In the genomic region with DNA sequence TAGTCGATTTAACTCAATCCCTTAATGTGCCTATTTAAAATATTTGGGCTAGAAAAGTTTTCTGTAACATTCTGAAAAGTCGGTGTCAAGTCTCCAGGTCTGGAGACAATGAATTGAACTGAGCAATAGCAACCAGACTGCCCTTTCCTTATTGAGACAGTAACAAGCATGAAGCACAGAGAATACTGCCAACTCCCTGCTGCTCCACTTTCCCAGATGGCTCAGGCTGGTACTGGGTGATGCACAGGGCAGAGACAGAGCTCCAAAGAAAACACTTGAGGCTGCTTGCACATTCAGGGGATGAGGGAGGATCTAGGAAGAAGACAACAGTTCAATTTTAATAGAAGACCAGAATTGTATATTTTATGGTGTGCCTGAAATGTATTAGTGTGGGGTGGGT, we compare ENCODE assay signal across 14 mouse cellular contexts.
A peak's percentile ranks its signal among the peaks of the same experiment; 100 is the strongest.
DNase-seq lines count a peak whose midpoint lies in the region; ATAC-seq lines count a peak whose summit lies in the region.
"Had no signal": no experiment of that assay in that cellular context is flagged by ENCODE, and none has a peak within 500 bp of the region (broad histone marks: within the 10 kb centered on the region; RNA-seq: fewer than 3 reads in every experiment).

No protein-coding gene starts in this region.

- no peak overlapping the region for H3K27ac ChIP-seq in midbrain, embryonic 11.5 days (ENCODE audit: low read depth, low read length)
- H3K27ac ChIP-seq in midbrain, embryonic 10.5 days (replicated peaks), result no peak overlapping the region
- H3K27ac ChIP-seq in hindbrain, embryonic 11.5 days (ENCODE audit: low read depth, low read length), result no peak overlapping the region
- no peak overlapping the region for H3K27ac ChIP-seq in neural tube, embryonic 13.5 days (replicated peaks)
- H3K27ac ChIP-seq: liver, embryonic 15.5 days had no signal

- H3K36me3 ChIP-seq in midbrain, embryonic 11.5 days (ENCODE audit: control insufficient read depth, insufficient read depth, low read length), result no peaks in the 10 kb centered on the region
- no peaks in the 10 kb centered on the region for H3K36me3 ChIP-seq in midbrain, embryonic 10.5 days
- no peaks in the 10 kb centered on the region for H3K36me3 ChIP-seq in hindbrain, embryonic 11.5 days (ENCODE audit: control insufficient read depth, insufficient read depth, low read length)
- no peaks in the 10 kb centered on the region for H3K36me3 ChIP-seq in neural tube, embryonic 13.5 days
- H3K36me3 ChIP-seq: liver, embryonic 15.5 days had no signal

- ATAC-seq in midbrain, embryonic 11.5 days (ENCODE audit: low FRiP score), result peak; percentile 67; the same call in 1 of the 2 replicates
- ATAC-seq in hindbrain, embryonic 11.5 days (ENCODE audit: low FRiP score), result peak; percentile 89
- peak; percentile 56; the same call in 1 of the 2 replicates for ATAC-seq in neural tube, embryonic 13.5 days (ENCODE audit: low read depth)
- ATAC-seq: intestine, embryonic 16.5 days had no signal

- no peaks in the 10 kb centered on the region for H3K4me1 ChIP-seq in midbrain, embryonic 11.5 days (ENCODE audit: control insufficient read depth, insufficient read depth, low read length)
- 0 out of 2 replicates have a peak, but pooled peaks cover 3% of the 10 kb centered on the region for H3K4me1 ChIP-seq in midbrain, embryonic 10.5 days
- no peaks in the 10 kb centered on the region for H3K4me1 ChIP-seq in hindbrain, embryonic 11.5 days (replicated peaks; ENCODE audit: control insufficient read depth, insufficient read depth, low read length)
- H3K4me1 ChIP-seq in neural tube, embryonic 13.5 days (replicated peaks), result 0 out of 2 replicates have a peak, but pooled peaks cover 4% of the 10 kb centered on the region
- H3K4me1 ChIP-seq: liver, embryonic 15.5 days had no signal

- no peaks in the 10 kb centered on the region for H3K27me3 ChIP-seq in midbrain, embryonic 11.5 days (ENCODE audit: control insufficient read depth, insufficient read depth, low read length)
- no peaks in the 10 kb centered on the region for H3K27me3 ChIP-seq in midbrain, embryonic 10.5 days (ENCODE audit: low read depth, poor library complexity, severe bottlenecking)
- no peaks in the 10 kb centered on the region for H3K27me3 ChIP-seq in hindbrain, embryonic 11.5 days (ENCODE audit: control insufficient read depth, insufficient read depth, low read length)
- H3K27me3 ChIP-seq in neural tube, embryonic 13.5 days, result no peaks in the 10 kb centered on the region
- H3K27me3 ChIP-seq: CH12.LX; liver, embryonic 15.5 days had no signal

- H3K4me3 ChIP-seq in midbrain, embryonic 11.5 days (ENCODE audit: low read depth, low read length), result no peak overlapping the region
- no peak overlapping the region for H3K4me3 ChIP-seq in midbrain, embryonic 10.5 days
- no peak overlapping the region for H3K4me3 ChIP-seq in hindbrain, embryonic 11.5 days (ENCODE audit: low read depth, low read length)
- no peak overlapping the region for H3K4me3 ChIP-seq in neural tube, embryonic 13.5 days
- H3K4me3 ChIP-seq: liver, embryonic 15.5 days had no signal

- WGBS in midbrain, embryonic 11.5 days, result 39% methylated on average over 2 of the region's 2 CpGs
- WGBS in midbrain, embryonic 10.5 days, result 67% methylated on average over 2 of the region's 2 CpGs
- 48% methylated on average over 2 of the region's 2 CpGs for WGBS in hindbrain, embryonic 11.5 days
- WGBS in neural tube, embryonic 13.5 days, result 23% methylated on average over 2 of the region's 2 CpGs

- no peaks in the 10 kb centered on the region for H3K9me3 ChIP-seq in midbrain, embryonic 11.5 days (ENCODE audit: control insufficient read depth, low read length)
- no peaks in the 10 kb centered on the region for H3K9me3 ChIP-seq in midbrain, embryonic 10.5 days (replicated peaks)
- H3K9me3 ChIP-seq in hindbrain, embryonic 11.5 days (ENCODE audit: control insufficient read depth, low read length), result no peaks in the 10 kb centered on the region
- H3K9me3 ChIP-seq in neural tube, embryonic 13.5 days, result no peaks in the 10 kb centered on the region
- H3K9me3 ChIP-seq: liver, embryonic 15.5 days had no signal

- no peak for DNase-seq in midbrain, embryonic 11.5 days (ENCODE audit: low spot score, missing footprints)
- no peak for DNase-seq in midbrain, embryonic 10.5 days (ENCODE audit: low spot score)
- DNase-seq in cerebellum, adult 8-10 months, result peak; percentile 1
- peak; percentile 12 for DNase-seq in hindbrain, embryonic 11.5 days (ENCODE audit: low spot score)
- DNase-seq in urinary bladder, postnatal 10 days (ENCODE audit: low spot score), result no peak
- no peak for DNase-seq in urinary bladder, postnatal 14 days (ENCODE audit: low spot score)
- DNase-seq in adrenal gland, adult (ENCODE audit: inconsistent age in 2 of 2, low spot score in 1 of 2), result no peak
- DNase-seq: adrenal gland, postnatal 14 days; gastrocnemius, postnatal 14 days; kidney, postnatal 25 days had no signal

- H3K9ac ChIP-seq in midbrain, embryonic 11.5 days (ENCODE audit: low read length), result no peak overlapping the region
- H3K9ac ChIP-seq in hindbrain, embryonic 11.5 days (ENCODE audit: low read depth, low read length), result no peak overlapping the region
- no peak overlapping the region for H3K9ac ChIP-seq in neural tube, embryonic 13.5 days
- H3K9ac ChIP-seq: liver, embryonic 15.5 days had no signal

- no peak overlapping the region for H3K4me2 ChIP-seq in midbrain, embryonic 11.5 days
- no peak overlapping the region for H3K4me2 ChIP-seq in hindbrain, embryonic 11.5 days (replicated peaks; ENCODE audit: low read depth, low read length)
- H3K4me2 ChIP-seq in neural tube, embryonic 13.5 days, result no peak overlapping the region
- H3K4me2 ChIP-seq: liver, embryonic 15.5 days had no signal

Comparison
In these comparisons a context has a peak if more than half of its experiments do, and no peak if none do; other contexts are left out.
1. DNase-seq: peak in cerebellum, adult 8-10 months (single experiment) and hindbrain, embryonic 11.5 days (single experiment); none in midbrain, embryonic 11.5 days (single experiment), midbrain, embryonic 10.5 days (single experiment), urinary bladder, postnatal 10 days (single experiment), urinary bladder, postnatal 14 days (single experiment) and adrenal gland, adult (0 of 2).
2. Peak in every context shown above with its lines, with median percentiles within 50 percentile points of each other: ATAC-seq.